Mouse (Mus musculus): ENCODE results near the gene Syt16. TPM values are rescaled to one million over a fixed set of nuclear protein-coding genes. Genes with fewer than 3 reads are reported as not detected.

Gene Syt16
- polyA plus RNA-seq, 1 experiment from 2014 or later = 11.2 TPM

- ATAC-seq (ENCODE audit: low FRiP score, low TSS enrichment) = no peak
- Histone ChIP-seq H3K4me3 (ENCODE audit: low read depth, low read length) (no peak overlapping the region), H3K9ac (ENCODE audit: low read length) (no peak overlapping the region), H3K4me2 (replicated peaks; ENCODE audit: low read depth) (no peak overlapping the region), H3K36me3 (ENCODE audit: control insufficient read depth, insufficient read depth, low read length) (no peaks in the 10 kb centered on the region), H3K9me3 (ENCODE audit: control insufficient read depth, low read length) (no peaks in the 10 kb centered on the region), H3K4me1 (replicated peaks; ENCODE audit: control insufficient read depth, insufficient read depth) (no peaks in the 10 kb centered on the region), H3K27me3 (ENCODE audit: control insufficient read depth, insufficient read depth, low read length) (no peaks in the 10 kb centered on the region), H3K27ac (replicated peaks) (no peak overlapping the region)
- no peak for DNase-seq (ENCODE audit: low spot score)
- TF ChIP-seq CTCF (IDR thresholded peaks at IDR 0.05; ENCODE audit: low read depth) (no peak), EP300 (optimal IDR thresholded peaks at IDR 0.05) (no peak)
- WGBS = 87% methylated on average over 4 of the region's 4 CpGs
Observed at GRCm38 (mm10) chr12:74290983-74291382, 293.5 kb downstream of the Syt16 start.

DNA sequence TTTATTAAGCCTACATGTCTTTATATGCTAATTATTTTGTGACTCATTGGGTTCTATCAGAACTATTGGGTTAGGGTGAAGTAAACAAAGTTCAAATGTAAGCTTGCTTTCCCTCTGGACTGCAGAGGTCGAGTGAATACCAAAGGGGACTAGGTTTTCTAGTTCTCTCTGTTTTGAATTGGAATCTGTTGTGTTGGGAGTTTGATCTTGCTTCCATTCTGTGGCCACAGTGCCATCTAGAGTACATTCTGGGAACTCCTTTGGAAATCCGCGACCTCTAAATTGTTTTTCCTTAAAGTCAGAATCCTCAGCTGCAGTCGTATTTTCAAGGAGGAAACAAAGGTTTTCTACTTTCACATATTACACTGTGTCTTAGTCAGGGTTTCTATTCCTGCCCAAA is 296.2 kb downstream of the Syt16 start:
- DNase-seq (ENCODE audit: low spot score) (peak; percentile 53), ATAC-seq (ENCODE audit: low FRiP score, low TSS enrichment) (no peak)
- Histone ChIP-seq H3K9me3 (ENCODE audit: control insufficient read depth, low read length) (no peaks in the 10 kb centered on the region), H3K36me3 (ENCODE audit: control insufficient read depth, insufficient read depth, low read length) (no peaks in the 10 kb centered on the region), H3K4me2 (replicated peaks; ENCODE audit: low read depth) (no peak overlapping the region), H3K27ac (replicated peaks) (no peak overlapping the region), H3K4me1 (replicated peaks; ENCODE audit: control insufficient read depth, insufficient read depth) (no peaks in the 10 kb centered on the region), H3K27me3 (ENCODE audit: control insufficient read depth, insufficient read depth, low read length) (no peaks in the 10 kb centered on the region), H3K4me3 (ENCODE audit: low read depth, low read length) (no peak overlapping the region), H3K9ac (ENCODE audit: low read length) (no peak overlapping the region)
- 4% methylated on average over 4 of the region's 4 CpGs for WGBS
- TF ChIP-seq CTCF (IDR thresholded peaks at IDR 0.05; ENCODE audit: low read depth) = peak; percentile 90
- no peak for TF ChIP-seq EP300 (optimal IDR thresholded peaks at IDR 0.05)

GRCm38 (mm10) chr12:74296374-74296773 is 298.9 kb downstream of the Syt16 start:
- TF ChIP-seq CTCF (IDR thresholded peaks at IDR 0.05; ENCODE audit: low read depth) (no peak), EP300 (optimal IDR thresholded peaks at IDR 0.05) (no peak)
- no peaks in the 10 kb centered on the region for H3K36me3 ChIP-seq (ENCODE audit: control insufficient read depth, insufficient read depth, low read length)
- ATAC-seq (ENCODE audit: low FRiP score, low TSS enrichment) (no peak), DNase-seq (ENCODE audit: low spot score) (no peak)
- 44% methylated on average over 5 of the region's 5 CpGs for WGBS
- no peaks in the 10 kb centered on the region for H3K9me3 ChIP-seq (ENCODE audit: control insufficient read depth, low read length)
- no peaks in the 10 kb centered on the region for H3K27me3 ChIP-seq (ENCODE audit: control insufficient read depth, insufficient read depth, low read length)
- no peak overlapping the region for H3K4me3 ChIP-seq (ENCODE audit: low read depth, low read length)
- H3K27ac ChIP-seq (replicated peaks) = no peak overlapping the region
- H3K4me1 ChIP-seq (replicated peaks; ENCODE audit: control insufficient read depth, insufficient read depth) = no peaks in the 10 kb centered on the region
- H3K9ac ChIP-seq (ENCODE audit: low read length) = no peak overlapping the region
- H3K4me2 ChIP-seq (replicated peaks; ENCODE audit: low read depth) = no peak overlapping the region

GRCm38 (mm10) chr12:74301559-74301958 is 304.1 kb downstream of the Syt16 start:
- no peak overlapping the region for H3K27ac ChIP-seq (replicated peaks)
- 76% methylated on average over 6 of the region's 6 CpGs for WGBS
- no peak overlapping the region for H3K9ac ChIP-seq (ENCODE audit: low read length)
- no peaks in the 10 kb centered on the region for H3K36me3 ChIP-seq (ENCODE audit: control insufficient read depth, insufficient read depth, low read length)
- H3K4me3 ChIP-seq (ENCODE audit: low read depth, low read length) = no peak overlapping the region
- ATAC-seq (ENCODE audit: low FRiP score, low TSS enrichment) (no peak), DNase-seq (ENCODE audit: low spot score) (no peak)
- H3K4me1 ChIP-seq (replicated peaks; ENCODE audit: control insufficient read depth, insufficient read depth) = no peaks in the 10 kb centered on the region
- TF ChIP-seq CTCF (IDR thresholded peaks at IDR 0.05; ENCODE audit: low read depth) (no peak), EP300 (optimal IDR thresholded peaks at IDR 0.05) (no peak)
- H3K27me3 ChIP-seq (ENCODE audit: control insufficient read depth, insufficient read depth, low read length) = no peaks in the 10 kb centered on the region
- no peak overlapping the region for H3K4me2 ChIP-seq (replicated peaks; ENCODE audit: low read depth)
- H3K9me3 ChIP-seq (ENCODE audit: control insufficient read depth, low read length) = no peaks in the 10 kb centered on the region

DNA sequence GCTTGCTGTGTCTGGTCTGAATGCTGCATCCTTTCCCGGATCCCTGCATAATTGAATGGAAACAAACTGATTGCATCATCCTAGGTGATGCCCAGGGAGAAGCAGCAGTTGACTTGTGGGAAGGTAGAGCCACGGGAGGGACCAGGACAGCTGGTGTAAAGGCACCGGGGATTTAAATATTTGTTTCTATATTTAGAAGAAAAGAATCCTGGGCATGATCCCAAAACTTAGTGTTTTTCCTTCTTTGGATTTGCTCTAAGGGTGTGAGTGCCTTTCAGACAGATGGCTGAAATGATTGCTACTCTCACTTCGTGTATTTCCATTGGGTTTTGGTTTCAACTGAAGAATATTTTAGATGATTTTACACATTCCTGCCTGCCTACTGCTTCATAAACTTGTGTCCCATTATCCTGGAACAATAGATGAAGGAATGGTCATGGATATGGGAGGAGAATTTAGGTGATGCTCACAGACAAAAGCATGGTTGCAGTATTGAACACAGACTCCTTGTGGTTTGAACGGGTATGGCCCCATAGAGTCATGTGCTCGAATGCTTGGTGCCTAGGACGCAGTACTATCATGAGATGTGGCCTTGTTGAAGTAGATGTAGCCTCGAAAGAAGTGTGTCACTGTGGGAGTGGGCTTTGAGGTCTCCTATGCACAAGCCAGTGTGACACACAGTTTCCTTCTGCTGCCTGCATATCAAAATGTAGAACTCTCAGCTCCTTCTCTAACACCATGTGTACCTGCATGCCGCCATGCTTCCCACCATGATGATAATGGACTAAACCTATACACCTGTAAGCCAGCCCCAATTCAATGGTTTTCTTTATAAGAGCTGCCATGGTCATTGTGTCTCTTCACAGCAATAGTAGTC is 306.2 kb downstream of the Syt16 start:
- ATAC-seq (ENCODE audit: low FRiP score, low TSS enrichment) = no peak
- Histone ChIP-seq H3K4me3 (ENCODE audit: low read depth, low read length) (no peak overlapping the region), H3K9ac (ENCODE audit: low read length) (no peak overlapping the region), H3K36me3 (ENCODE audit: control insufficient read depth, insufficient read depth, low read length) (no peaks in the 10 kb centered on the region), H3K27ac (replicated peaks) (no peak overlapping the region), H3K4me1 (replicated peaks; ENCODE audit: control insufficient read depth, insufficient read depth) (no peaks in the 10 kb centered on the region), H3K9me3 (ENCODE audit: control insufficient read depth, low read length) (no peaks in the 10 kb centered on the region), H3K4me2 (replicated peaks; ENCODE audit: low read depth) (no peak overlapping the region), H3K27me3 (ENCODE audit: control insufficient read depth, insufficient read depth, low read length) (no peaks in the 10 kb centered on the region)
- no peak for TF ChIP-seq CTCF (IDR thresholded peaks at IDR 0.05; ENCODE audit: low read depth)
- no peak for TF ChIP-seq EP300 (optimal IDR thresholded peaks at IDR 0.05)
- 60% methylated on average over 9 of the region's 9 CpGs for WGBS
- no peak for DNase-seq (ENCODE audit: low spot score)

DNA sequence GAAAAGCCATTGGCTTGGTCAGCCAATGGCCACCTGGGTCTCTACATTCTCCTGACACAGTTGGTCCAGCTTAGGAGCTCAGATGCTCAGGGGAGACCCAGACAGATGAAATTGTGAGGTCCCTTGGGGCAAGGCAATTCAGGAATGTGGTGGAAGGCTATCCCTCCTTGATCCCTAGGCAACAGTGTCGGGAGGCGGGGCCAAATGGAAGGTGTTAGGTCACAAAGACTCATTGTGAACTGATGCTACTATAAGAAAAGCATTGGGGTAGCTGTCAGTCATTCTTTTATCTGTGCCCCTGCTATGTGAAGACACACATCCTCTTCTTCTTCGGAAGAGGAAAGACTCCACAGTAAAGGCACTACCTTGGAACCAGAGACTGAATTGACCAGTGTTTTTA is 315.1 kb downstream of the Syt16 start:
- no peak for TF ChIP-seq EP300 (optimal IDR thresholded peaks at IDR 0.05)
- TF ChIP-seq CTCF (IDR thresholded peaks at IDR 0.05; ENCODE audit: low read depth) = no peak
- 89% methylated on average over 3 of the region's 3 CpGs for WGBS
- no peaks in the 10 kb centered on the region for H3K36me3 ChIP-seq (ENCODE audit: control insufficient read depth, insufficient read depth, low read length)
- H3K27ac ChIP-seq (replicated peaks) = no peak overlapping the region
- DNase-seq (ENCODE audit: low spot score) = no peak
- H3K9ac ChIP-seq (ENCODE audit: low read length) = no peak overlapping the region
- no peak for ATAC-seq (ENCODE audit: low FRiP score, low TSS enrichment)
- no peaks in the 10 kb centered on the region for H3K4me1 ChIP-seq (replicated peaks; ENCODE audit: control insufficient read depth, insufficient read depth)
- no peak overlapping the region for H3K4me3 ChIP-seq (ENCODE audit: low read depth, low read length)
- H3K4me2 ChIP-seq (replicated peaks; ENCODE audit: low read depth) = no peak overlapping the region
- H3K9me3 ChIP-seq (ENCODE audit: control insufficient read depth, low read length) = no peaks in the 10 kb centered on the region
- H3K27me3 ChIP-seq (ENCODE audit: control insufficient read depth, insufficient read depth, low read length) = no peaks in the 10 kb centered on the region
